ENCODE assay signal across 8 mouse cellular contexts in genomic region chr6:38535366-38535690, GRCm38 (mm10). TPM values are rescaled to one million over a fixed set of nuclear protein-coding genes. Genes with fewer than 3 reads are reported as not detected.
DNase-seq lines count a peak whose midpoint lies in the region; ATAC-seq lines count a peak whose summit lies in the region.

No protein-coding gene starts in this region.

- peak overlapping the region; percentile 70 for H3K4me2 ChIP-seq in kidney, embryonic 14.5 days (replicated peaks; ENCODE audit: low read depth, low read length)
- H3K4me2 ChIP-seq in hindbrain, embryonic 13.5 days: peak overlapping the region; percentile 59
- peak overlapping the region; percentile 63 for H3K4me2 ChIP-seq in midbrain, embryonic 14.5 days (ENCODE audit: low read length)

- no peaks in the 10 kb centered on the region for H3K9me3 ChIP-seq in kidney, embryonic 14.5 days (ENCODE audit: control insufficient read depth, low read length)
- no peaks in the 10 kb centered on the region for H3K9me3 ChIP-seq in hindbrain, embryonic 13.5 days
- H3K9me3 ChIP-seq in midbrain, embryonic 14.5 days (ENCODE audit: control insufficient read depth, low read length): no peaks in the 10 kb centered on the region

- peak overlapping the region; percentile 86 for H3K9ac ChIP-seq in kidney, embryonic 14.5 days (ENCODE audit: low read depth, low read length)
- H3K9ac ChIP-seq in hindbrain, embryonic 13.5 days: peak overlapping the region; percentile 89
- peak overlapping the region; percentile 82 for H3K9ac ChIP-seq in midbrain, embryonic 14.5 days (replicated peaks; ENCODE audit: low read length)

- no peaks in the 10 kb centered on the region for H3K27me3 ChIP-seq in kidney, embryonic 14.5 days (ENCODE audit: control insufficient read depth, insufficient read depth, low read length)
- no peaks in the 10 kb centered on the region for H3K27me3 ChIP-seq in hindbrain, embryonic 13.5 days
- H3K27me3 ChIP-seq in midbrain, embryonic 14.5 days (ENCODE audit: control insufficient read depth, insufficient read depth, low read length): no peaks in the 10 kb centered on the region

- no peak for ATAC-seq in kidney, embryonic 14.5 days (ENCODE audit: low FRiP score, low TSS enrichment)
- ATAC-seq in hindbrain, embryonic 13.5 days (ENCODE audit: low FRiP score): no peak
- no peak for ATAC-seq in midbrain, embryonic 14.5 days (ENCODE audit: low FRiP score, low TSS enrichment)
- no peak for ATAC-seq in CD4-positive, CD25-positive, alpha-beta regulatory T cell, adult 4 months

- no peak for DNase-seq in kidney, adult 9 months
- no peak for DNase-seq in midbrain, embryonic 14.5 days
- no peak for DNase-seq in embryo, embryonic 10.5 days (ENCODE audit: low spot score)
- no peak for DNase-seq in ovary, postnatal 14 days (ENCODE audit: low spot score)

- peak overlapping the region; percentile 79 for H3K4me3 ChIP-seq in kidney, embryonic 14.5 days (ENCODE audit: low read length)
- H3K4me3 ChIP-seq in brown adipose tissue, adult 24 weeks (ENCODE audit: insufficient read depth, low read depth, low read length): peak overlapping the region; percentile 76
- peak overlapping the region; percentile 77 for H3K4me3 ChIP-seq in hindbrain, embryonic 13.5 days
- H3K4me3 ChIP-seq in midbrain, embryonic 14.5 days (replicated peaks; ENCODE audit: low read depth, low read length): peak overlapping the region; percentile 85

- H3K4me1 ChIP-seq in kidney, embryonic 14.5 days (ENCODE audit: control insufficient read depth, insufficient read depth, low read length): peaks cover 7% of the 10 kb centered on the region; the same call in 1 of the 2 replicates
- 0 out of 2 replicates have a peak, but pooled peaks cover 3% of the 10 kb centered on the region for H3K4me1 ChIP-seq in brown adipose tissue, adult 24 weeks (ENCODE audit: control insufficient read depth, insufficient read depth, insufficient read length, low read length)
- peaks cover 23% of the 10 kb centered on the region for H3K4me1 ChIP-seq in hindbrain, embryonic 13.5 days (replicated peaks)
- H3K4me1 ChIP-seq in midbrain, embryonic 14.5 days (ENCODE audit: control insufficient read depth, insufficient read depth, low read length): no peaks in the 10 kb centered on the region

- WGBS in kidney, embryonic 14.5 days: 2% methylated on average over 9 of the region's 9 CpGs
- 5% methylated on average over 9 of the region's 9 CpGs for WGBS in hindbrain, embryonic 13.5 days
- 3% methylated on average over 9 of the region's 9 CpGs for WGBS in midbrain, embryonic 14.5 days

- H3K27ac ChIP-seq in kidney, embryonic 14.5 days (ENCODE audit: low read depth, low read length): peak overlapping the region; percentile 96; the same call in 1 of the 2 replicates
- peak overlapping the region; percentile 82 for H3K27ac ChIP-seq in brown adipose tissue, adult 24 weeks (replicated peaks; ENCODE audit: low read depth, low read length)
- H3K27ac ChIP-seq in hindbrain, embryonic 13.5 days: peak overlapping the region; percentile 97
- H3K27ac ChIP-seq in midbrain, embryonic 14.5 days (replicated peaks; ENCODE audit: low read depth, low read length): peak overlapping the region; percentile 97

- H3K36me3 ChIP-seq in kidney, embryonic 14.5 days (ENCODE audit: control insufficient read depth, insufficient read depth, low read length): peaks cover 3% of the 10 kb centered on the region; the same call in 1 of the 2 replicates
- peaks cover 13% of the 10 kb centered on the region for H3K36me3 ChIP-seq in hindbrain, embryonic 13.5 days
- peaks cover 3% of the 10 kb centered on the region; the same call in 1 of the 2 replicates for H3K36me3 ChIP-seq in midbrain, embryonic 14.5 days (ENCODE audit: control insufficient read depth, insufficient read depth, low read length)

RNA-seq across cellular contexts. Expression of gene Fmc1, which starts 2.0 kb away (rescaled TPM):
- polyA plus RNA-seq in kidney, embryonic 14.5 days (2014; fragmentation: Nextera tagmentation; extraction: Ambion mirVana): 150 and 178 TPM in 2 replicates
- polyA plus RNA-seq in brown adipose tissue, adult 24 weeks (2012; ENCODE audit: insufficient read depth, insufficient read length, missing spikeins): 500 and 513 TPM in 2 replicates
- 161 and 163 TPM in 2 replicates for polyA plus RNA-seq in hindbrain, embryonic 13.5 days (2015; fragmentation: Nextera tagmentation; extraction: Ambion mirVana)
- 178 and 234 TPM in 2 replicates for polyA plus RNA-seq in midbrain, embryonic 14.5 days (2014; fragmentation: Nextera tagmentation; extraction: Ambion mirVana)
- 10 to 100 TPM; 56.6 to 59.6 TPM for polyA plus RNA-seq in CD4-positive, CD25-positive, alpha-beta regulatory T cell, adult 4 months (2017; shearing (Covaris generic))

RNA-seq across cellular contexts. Expression of gene Luc7l2, which starts 15.8 kb away (rescaled TPM):
- 61.1 and 74.2 TPM in 2 replicates for polyA plus RNA-seq in kidney, embryonic 14.5 days (2014; fragmentation: Nextera tagmentation; extraction: Ambion mirVana)
- 68.4 and 83.5 TPM in 2 replicates for polyA plus RNA-seq in brown adipose tissue, adult 24 weeks (2012; ENCODE audit: insufficient read depth, insufficient read length, missing spikeins)
- 42.4 and 47.3 TPM in 2 replicates for polyA plus RNA-seq in hindbrain, embryonic 13.5 days (2015; fragmentation: Nextera tagmentation; extraction: Ambion mirVana)
- 48.3 and 54.9 TPM in 2 replicates for polyA plus RNA-seq in midbrain, embryonic 14.5 days (2014; fragmentation: Nextera tagmentation; extraction: Ambion mirVana)
- 100 to 1,000 TPM; 124 to 191 TPM for polyA plus RNA-seq in CD4-positive, CD25-positive, alpha-beta regulatory T cell, adult 4 months (2017; shearing (Covaris generic))
